Mouse (Mus musculus): ENCODE results near the gene Il18rap.
"Not testable (repeated sequence)": the region's sequence is repeated elsewhere in the genome, so short reads cannot be mapped to it uniquely, and the experiment has no call there.

Gene Il18rap

DNA sequence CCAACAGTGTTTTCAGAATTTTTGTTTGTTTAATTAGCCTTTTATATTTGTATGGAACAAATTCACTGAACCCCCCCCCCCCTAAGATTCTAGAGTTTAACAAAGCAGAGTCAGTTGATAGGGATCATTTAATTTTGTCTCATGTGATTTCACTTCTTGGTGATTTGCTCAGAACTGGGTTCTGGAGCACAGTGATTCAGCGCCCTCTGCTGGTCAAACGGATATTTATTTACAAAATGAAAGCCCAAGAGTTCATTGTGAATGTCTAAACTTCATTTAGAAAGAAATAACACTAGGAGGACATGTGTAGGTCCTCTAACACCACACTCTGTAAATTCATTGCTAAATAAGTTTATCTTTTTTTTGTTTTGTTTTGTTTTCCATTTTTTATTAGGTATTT lies 29.5 kb downstream of the Il18rap start:
- peak; percentile 65 for DNase-seq (ENCODE audit: low spot score)

GRCm38 (mm10) chr1:40546645-40547044 lies 31.5 kb downstream of the Il18rap start:
- no peak for DNase-seq (ENCODE audit: low spot score)

DNA sequence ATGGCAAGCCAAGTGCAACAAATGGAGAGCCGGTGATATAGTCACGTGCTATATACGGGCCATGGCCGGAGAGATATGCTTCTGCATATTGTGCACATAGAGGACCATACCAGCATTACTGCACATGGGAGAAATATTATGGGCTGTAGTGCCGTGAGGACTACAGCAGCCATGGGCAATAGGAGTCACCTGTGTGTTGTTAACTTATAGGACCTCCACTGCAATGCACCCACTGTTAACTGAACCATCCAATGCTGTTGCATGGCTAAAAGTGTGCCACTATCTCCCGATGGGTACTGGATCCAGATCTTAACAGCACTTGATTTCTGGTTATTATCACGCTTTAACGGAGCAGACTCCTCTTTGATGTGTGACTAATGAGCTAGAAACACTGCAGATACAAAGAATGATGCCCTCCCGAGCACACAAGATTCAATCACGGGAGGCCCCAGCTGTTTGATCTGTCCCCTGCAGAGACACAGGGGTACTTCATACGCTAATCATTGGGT lies 32.0 kb downstream of the Il18rap start:
- no peak for DNase-seq (ENCODE audit: low spot score)

DNA sequence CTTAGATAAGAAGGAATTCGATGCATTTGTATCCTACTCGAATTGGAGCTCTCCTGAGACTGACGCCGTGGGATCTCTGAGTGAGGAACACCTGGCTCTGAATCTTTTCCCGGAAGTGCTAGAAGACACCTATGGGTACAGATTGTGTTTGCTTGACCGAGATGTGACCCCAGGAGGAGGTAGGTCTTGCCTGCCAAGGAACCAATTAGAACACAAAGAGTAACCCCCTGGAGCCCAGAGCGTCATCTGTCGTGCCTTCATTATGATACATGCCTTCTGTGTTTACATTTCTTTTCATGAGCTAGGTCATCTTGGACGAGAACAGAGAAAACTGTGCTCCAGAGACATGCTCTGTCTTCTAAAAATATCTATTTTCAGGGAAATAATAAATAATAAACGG lies 32.6 kb downstream of the Il18rap start:
- DNase-seq (ENCODE audit: low spot score): no peak

GRCm38 (mm10) chr1:40569374-40569773 lies 54.2 kb downstream of the Il18rap start:
- no peak for DNase-seq (ENCODE audit: low spot score)

- peak; percentile 3 for DNase-seq (ENCODE audit: low spot score)
Measured at GRCm38 (mm10) chr1:40579784-40580183, 64.6 kb downstream of the Il18rap start, which contains the start of gene Slc9a4. Slc9a4 (plus strand) TSS chr1:40580081.

- no peak for DNase-seq (ENCODE audit: low spot score)
Measured at GRCm38 (mm10) chr1:40580269-40580668, 65.1 kb downstream of the Il18rap start.

DNA sequence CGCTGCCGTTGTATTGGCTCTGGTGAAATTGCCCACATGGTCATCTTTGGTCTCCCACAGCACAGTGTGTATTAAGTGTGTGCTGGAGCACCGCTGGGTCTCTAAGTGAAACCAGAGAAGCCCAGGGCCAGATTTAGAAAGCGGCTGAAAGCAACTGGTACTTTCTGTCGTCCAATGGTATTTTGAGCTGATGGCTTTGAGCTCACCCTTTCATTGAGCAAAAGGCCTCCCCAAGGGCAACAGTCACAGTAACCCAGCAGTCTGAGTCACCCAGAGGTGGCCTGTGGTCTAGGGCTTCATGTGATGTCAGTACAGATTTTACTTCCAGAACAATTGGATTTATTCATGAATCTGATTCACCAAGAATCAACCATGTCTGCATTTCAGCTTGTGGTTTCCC lies 71.6 kb downstream of the Il18rap start:
- DNase-seq (ENCODE audit: low spot score): no peak

DNA sequence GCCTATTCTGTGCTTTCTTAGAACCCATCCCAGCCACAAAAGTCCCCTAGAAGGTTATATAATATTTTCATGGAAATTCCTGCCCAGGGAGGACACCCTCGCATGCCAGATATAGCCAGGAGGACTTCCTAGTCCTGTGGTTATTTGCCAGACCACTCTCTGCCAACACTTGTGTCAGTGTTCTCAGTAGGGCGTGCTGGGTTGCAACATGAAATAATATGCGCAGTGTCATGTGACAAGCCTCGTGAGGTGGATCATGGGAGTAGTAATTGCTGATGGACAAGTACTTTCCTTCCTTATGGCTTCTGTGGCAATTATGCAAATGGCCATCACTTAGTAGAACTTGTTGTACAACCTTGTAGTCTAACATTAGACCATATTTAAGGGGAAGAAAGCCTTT lies 75.8 kb downstream of the Il18rap start:
- DNase-seq (ENCODE audit: low spot score): no peak

DNA sequence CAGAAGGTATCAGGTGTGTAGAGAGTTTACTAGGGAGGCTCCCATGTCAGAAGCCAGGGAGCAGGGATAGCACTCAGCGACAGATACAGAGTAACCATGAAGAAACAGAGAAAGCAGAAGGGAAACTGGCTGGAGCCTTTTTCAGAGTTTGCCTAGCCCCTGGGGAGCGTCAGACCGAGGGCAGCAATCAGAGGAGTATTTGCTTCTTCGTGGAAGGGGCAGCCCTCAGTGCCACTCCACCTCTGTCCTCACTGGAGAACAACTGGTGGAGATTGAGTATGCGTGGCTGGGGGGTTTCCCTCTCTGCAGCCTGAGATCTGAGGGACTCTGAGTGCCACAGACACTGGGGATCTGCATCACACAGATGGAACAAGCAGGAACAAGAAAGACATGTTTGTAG lies 82.7 kb downstream of the Il18rap start:
- no peak for DNase-seq (ENCODE audit: low spot score)

GRCm38 (mm10) chr1:40599661-40600060 lies 84.5 kb downstream of the Il18rap start:
- DNase-seq (ENCODE audit: low spot score): not testable (repeated sequence)

DNA sequence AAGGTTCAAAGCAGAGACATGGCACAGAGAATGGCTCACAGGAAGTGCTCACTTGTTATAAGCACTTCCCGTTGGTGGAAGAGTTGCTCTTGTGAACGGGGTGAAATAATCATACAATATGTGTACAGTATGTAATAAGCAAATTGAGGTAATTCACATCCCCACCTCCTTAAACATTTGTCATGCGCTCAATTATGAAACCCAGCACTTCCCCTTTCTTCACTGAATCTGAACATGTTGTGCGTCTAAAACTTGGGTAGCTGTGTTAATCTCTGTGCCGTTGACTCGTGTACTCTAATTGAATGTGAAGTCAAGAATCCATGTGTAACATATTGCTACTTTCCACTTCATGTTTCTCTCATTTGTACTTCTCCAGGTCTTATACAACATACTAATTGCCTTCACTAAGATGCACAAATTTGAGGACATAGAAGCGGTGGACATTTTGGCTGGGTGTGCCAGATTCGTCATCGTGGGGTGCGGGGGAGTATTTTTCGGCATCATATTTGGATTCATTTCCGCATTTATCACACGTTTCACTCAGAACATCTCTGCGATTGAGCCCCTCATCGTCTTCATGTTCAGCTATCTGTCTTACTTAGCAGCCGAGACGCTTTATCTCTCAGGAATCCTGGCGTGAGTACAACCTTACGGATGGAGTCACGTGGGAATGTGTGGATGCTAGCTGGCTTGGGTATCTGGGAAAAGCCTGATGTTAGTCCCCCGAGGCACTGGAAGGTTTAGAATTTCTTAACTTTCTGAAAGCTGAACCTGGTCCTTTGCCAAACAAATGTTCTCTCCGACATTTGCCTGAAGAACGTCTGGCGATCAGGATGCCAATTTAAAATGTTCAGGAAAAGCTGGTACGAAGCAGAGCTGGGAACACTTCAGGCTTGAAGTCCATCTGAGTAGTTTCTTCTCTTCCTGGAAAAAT lies 85.5 kb downstream of the Il18rap start:
- DNase-seq (ENCODE audit: low spot score): no peak

Measured in ovary, postnatal 14 days (tissue).